Mouse (Mus musculus): ENCODE data around the gene Ppp1r13b.

Ppp1r13b gene

GRCm38 (mm10) chr12:111790090-111790489 is 117.8 kb downstream of the Ppp1r13b start:
- no peak for DNase-seq

GRCm38 (mm10) chr12:111787015-111787414 is 120.9 kb downstream of the Ppp1r13b start:
- DNase-seq = no peak

GRCm38 (mm10) chr12:111785174-111785573 is 122.7 kb downstream of the Ppp1r13b start:
- no peak for DNase-seq

- DNase-seq = peak; percentile 41
Observed at GRCm38 (mm10) chr12:111779544-111779943, 128.4 kb downstream of the Ppp1r13b start.

Measured in thymus, postnatal 4 days (tissue).